Mouse (Mus musculus): ENCODE measurements around the gene Ppp1r9b. TPM values are rescaled to one million over a fixed set of nuclear protein-coding genes. Genes with fewer than 3 reads are reported as not detected.

The Ppp1r9b gene
- polyA plus RNA-seq, 1 experiment from 2014 or later, result 4.9 TPM

- H3K4me3 ChIP-seq (ENCODE audit: low read depth, low read length), result no peak overlapping the region
- DNase-seq (ENCODE audit: low spot score) (no peak), ATAC-seq (ENCODE audit: low FRiP score, low TSS enrichment) (no peak)
Measured at GRCm38 (mm10) chr11:95038818-95039655, 48.2 kb downstream of the Ppp1r9b start.

GRCm38 (mm10) chr11:95039766-95040165, 48.9 kb downstream of the Ppp1r9b start:
- no peak for ATAC-seq (ENCODE audit: low FRiP score, low TSS enrichment)

More at GRCm38 (mm10) chr11:95038818-95039655, 48.2 kb downstream of the Ppp1r9b start:
- Histone ChIP-seq H3K27ac (replicated peaks) (peak overlapping the region; percentile 24; the same call in 1 of the 2 replicates), H3K4me2 (replicated peaks; ENCODE audit: low read depth) (no peak overlapping the region), H3K9me3 (ENCODE audit: control insufficient read depth, low read length) (no peaks in the 10 kb centered on the region), H3K4me1 (replicated peaks; ENCODE audit: control insufficient read depth, insufficient read depth) (peaks cover 3% of the 10 kb centered on the region), H3K27me3 (ENCODE audit: control insufficient read depth, insufficient read depth, low read length) (no peaks in the 10 kb centered on the region), H3K36me3 (ENCODE audit: control insufficient read depth, insufficient read depth, low read length) (0 out of 2 replicates have a peak, but pooled peaks cover 2% of the 10 kb centered on the region), H3K9ac (ENCODE audit: low read length) (no peak overlapping the region)
- TF ChIP-seq CTCF (IDR thresholded peaks at IDR 0.05; ENCODE audit: low read depth) (no peak), EP300 (optimal IDR thresholded peaks at IDR 0.05) (no peak)
- 77% methylated on average over 13 of the region's 13 CpGs for WGBS

DNA sequence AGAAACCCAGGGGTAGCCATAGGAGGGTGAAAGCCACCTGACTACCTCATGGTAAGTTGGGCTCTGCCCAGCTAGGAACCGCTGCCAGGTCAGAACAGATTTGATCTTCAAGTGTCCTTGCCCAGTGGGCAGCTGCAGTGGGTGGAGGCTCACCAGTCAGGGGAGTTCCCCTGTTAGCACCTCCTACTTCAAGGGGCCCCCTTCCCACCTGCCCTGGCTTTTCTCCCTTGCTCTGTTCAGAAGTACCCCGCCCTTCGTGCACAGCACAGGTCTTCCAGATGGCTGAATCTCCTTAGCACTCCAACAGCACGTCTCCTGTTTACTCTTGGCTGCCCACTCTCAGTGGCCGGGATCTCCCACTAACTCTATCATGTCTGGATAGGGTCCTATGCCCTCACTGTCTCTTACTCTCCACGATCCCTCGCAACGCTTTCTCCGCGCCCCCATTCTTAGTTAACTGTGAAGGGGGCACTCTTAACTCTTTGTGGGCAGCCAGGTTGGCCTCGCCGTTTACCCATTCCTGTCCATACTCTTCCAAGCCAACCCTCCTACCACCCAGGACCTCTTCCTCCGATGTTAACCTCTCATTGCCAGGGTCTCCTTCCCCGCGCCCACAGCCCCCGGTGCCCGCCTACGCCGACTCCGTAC, 49.8 kb downstream of the Ppp1r9b start:
- H3K36me3 ChIP-seq (ENCODE audit: control insufficient read depth, insufficient read depth, low read length), result 0 out of 2 replicates have a peak, but pooled peaks cover 2% of the 10 kb centered on the region
- H3K27ac ChIP-seq (replicated peaks), result peak overlapping the region; percentile 92
- DNase-seq (ENCODE audit: low spot score), result peak; percentile 83
- H3K9me3 ChIP-seq (ENCODE audit: control insufficient read depth, low read length), result no peaks in the 10 kb centered on the region
- H3K4me3 ChIP-seq (ENCODE audit: low read depth, low read length), result peak overlapping the region; percentile 77
- ATAC-seq (ENCODE audit: low FRiP score, low TSS enrichment), result peak; percentile 68
- H3K27me3 ChIP-seq (ENCODE audit: control insufficient read depth, insufficient read depth, low read length), result no peaks in the 10 kb centered on the region
- H3K9ac ChIP-seq (ENCODE audit: low read length), result peak overlapping the region; percentile 88
- H3K4me2 ChIP-seq (replicated peaks; ENCODE audit: low read depth), result peak overlapping the region; percentile 94
- H3K4me1 ChIP-seq (replicated peaks; ENCODE audit: control insufficient read depth, insufficient read depth), result peaks cover 3% of the 10 kb centered on the region
- under 1% methylated on average over 20 of the region's 20 CpGs for WGBS
- no peak for TF ChIP-seq CTCF (IDR thresholded peaks at IDR 0.05; ENCODE audit: low read depth)
- TF ChIP-seq EP300 (optimal IDR thresholded peaks at IDR 0.05), result no peak

More at GRCm38 (mm10) chr11:95039766-95040165, 48.9 kb downstream of the Ppp1r9b start:
- Histone ChIP-seq H3K27ac (replicated peaks) (peak overlapping the region; percentile 92), H3K9me3 (ENCODE audit: control insufficient read depth, low read length) (no peaks in the 10 kb centered on the region), H3K4me3 (ENCODE audit: low read depth, low read length) (no peak overlapping the region), H3K36me3 (ENCODE audit: control insufficient read depth, insufficient read depth, low read length) (0 out of 2 replicates have a peak, but pooled peaks cover 2% of the 10 kb centered on the region), H3K4me1 (replicated peaks; ENCODE audit: control insufficient read depth, insufficient read depth) (peaks cover 3% of the 10 kb centered on the region), H3K27me3 (ENCODE audit: control insufficient read depth, insufficient read depth, low read length) (no peaks in the 10 kb centered on the region), H3K9ac (ENCODE audit: low read length) (no peak overlapping the region), H3K4me2 (replicated peaks; ENCODE audit: low read depth) (peak overlapping the region; percentile 94)
- 85% methylated on average over 4 of the region's 4 CpGs for WGBS
- no peak for DNase-seq (ENCODE audit: low spot score)
- TF ChIP-seq EP300 (optimal IDR thresholded peaks at IDR 0.05), result no peak
- TF ChIP-seq CTCF (IDR thresholded peaks at IDR 0.05; ENCODE audit: low read depth), result no peak

- peaks cover 3% of the 10 kb centered on the region for H3K4me1 ChIP-seq (replicated peaks; ENCODE audit: control insufficient read depth, insufficient read depth)
- H3K27me3 ChIP-seq (ENCODE audit: control insufficient read depth, insufficient read depth, low read length), result no peaks in the 10 kb centered on the region
- peak within 1 kb of the TSS; percentile 88 for H3K9ac ChIP-seq (ENCODE audit: low read length)
- TF ChIP-seq CTCF (IDR thresholded peaks at IDR 0.05; ENCODE audit: low read depth) (no peak), EP300 (optimal IDR thresholded peaks at IDR 0.05) (peak; percentile 84)
- 0 out of 2 replicates have a peak, but pooled peaks cover 2% of the 10 kb centered on the region for H3K36me3 ChIP-seq (ENCODE audit: control insufficient read depth, insufficient read depth, low read length)
- DNase-seq (ENCODE audit: low spot score), result peak; percentile 97
- H3K27ac ChIP-seq (replicated peaks), result peak within 1 kb of the TSS; percentile 92
- peak within 1 kb of the TSS; percentile 94 for H3K4me2 ChIP-seq (replicated peaks; ENCODE audit: low read depth)
- under 1% methylated on average over 38 of the region's 41 CpGs for WGBS
- peak; percentile 95 for ATAC-seq (ENCODE audit: low FRiP score, low TSS enrichment)
- no peaks in the 10 kb centered on the region for H3K9me3 ChIP-seq (ENCODE audit: control insufficient read depth, low read length)
- H3K4me3 ChIP-seq (ENCODE audit: low read depth, low read length), result peak within 1 kb of the TSS; percentile 77
Measured at GRCm38 (mm10) chr11:95041139-95041609, 50.3 kb downstream of the Ppp1r9b start, which contains the start of gene Pdk2. TSS of gene Pdk2 (minus strand) at chr11:95041354.

- Histone ChIP-seq H3K9ac (ENCODE audit: low read length) (peak overlapping the region; percentile 41; the same call in 1 of the 2 replicates), H3K27ac (replicated peaks) (peak overlapping the region; percentile 45; the same call in 1 of the 2 replicates)
- ATAC-seq (ENCODE audit: low FRiP score, low TSS enrichment), result peak; percentile 46
Measured at GRCm38 (mm10) chr11:95042096-95042495, 51.3 kb downstream of the Ppp1r9b start.

More at GRCm38 (mm10) chr11:95042096-95042495, 51.3 kb downstream of the Ppp1r9b start:
- Histone ChIP-seq H3K4me2 (replicated peaks; ENCODE audit: low read depth) (peak overlapping the region; percentile 94), H3K36me3 (ENCODE audit: control insufficient read depth, insufficient read depth, low read length) (no peaks in the 10 kb centered on the region; the same call in 1 of the 2 replicates), H3K27me3 (ENCODE audit: control insufficient read depth, insufficient read depth, low read length) (no peaks in the 10 kb centered on the region), H3K4me1 (replicated peaks; ENCODE audit: control insufficient read depth, insufficient read depth) (peaks cover 3% of the 10 kb centered on the region), H3K9me3 (ENCODE audit: control insufficient read depth, low read length) (no peaks in the 10 kb centered on the region), H3K4me3 (ENCODE audit: low read depth, low read length) (peak overlapping the region; percentile 38)
- 0% methylated on average over 11 of the region's 11 CpGs for WGBS
- TF ChIP-seq CTCF (IDR thresholded peaks at IDR 0.05; ENCODE audit: low read depth) (peak; percentile 91), EP300 (optimal IDR thresholded peaks at IDR 0.05) (no peak)
- peak; percentile 84 for DNase-seq (ENCODE audit: low spot score)
